Mouse (Mus musculus): ENCODE measurements at regions not wholly inside any gene's neighbourhood (a gene's known extent, or its start where the extent isn't known, plus 50 kb on each side); places are given as distances from the start of the nearest gene placed in this dataset.

DNA sequence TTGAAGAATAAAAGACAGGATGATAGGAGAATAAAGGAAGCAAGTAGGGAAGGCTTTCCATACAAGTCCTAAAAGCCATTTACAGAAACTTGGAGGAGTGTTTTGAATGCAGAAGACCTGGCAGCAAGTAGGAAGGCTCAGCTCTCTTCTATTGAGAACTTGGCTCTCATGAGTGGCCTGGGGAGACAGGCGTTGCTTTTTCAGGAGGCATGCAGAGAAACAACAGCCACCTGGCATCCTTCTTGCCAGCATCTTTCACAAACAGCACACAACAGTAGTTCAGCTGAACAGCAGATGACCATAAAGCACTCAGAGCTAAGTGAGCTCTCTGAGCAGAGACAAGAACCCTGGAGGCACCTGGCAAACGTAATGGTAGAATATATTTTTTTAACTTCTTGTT lies 83.8 kb upstream of the Stmnd1 start:
- TF ChIP-seq POLR2A (IDR thresholded peaks at IDR 0.05; ENCODE audit: borderline replicate concordance, extremely low read depth, insufficient read depth, insufficient read length, poor library complexity, severe bottlenecking), result no peak
- no peak for TF ChIP-seq CTCF (IDR thresholded peaks at IDR 0.05; ENCODE audit: borderline replicate concordance, extremely low read depth, insufficient read depth, insufficient read length)
